Mouse (Mus musculus): ENCODE data around the gene Myo3b. TPM values are rescaled to one million over a fixed set of nuclear protein-coding genes. Genes with fewer than 3 reads are reported as not detected.

The Myo3b gene
- polyA plus RNA-seq, 1 experiment, result 0.04 TPM

- Histone ChIP-seq H3ac (ENCODE audit: control insufficient read depth, insufficient read length) (no peak overlapping the region), H3K27me3 (ENCODE audit: control insufficient read depth, insufficient read depth, insufficient read length) (peaks cover 6% of the 10 kb centered on the region)
- TF ChIP-seq SRF (IDR thresholded peaks at IDR 0.05; ENCODE audit: control insufficient read depth, insufficient read length, low read depth) (no peak), MAX (IDR thresholded peaks at IDR 0.05; ENCODE audit: low read depth) (no peak), POLR2A (IDR thresholded peaks at IDR 0.05; ENCODE audit: insufficient read length, low read depth) (no peak), CEBPB (IDR thresholded peaks at IDR 0.05; ENCODE audit: insufficient read depth, poor library complexity, severe bottlenecking) (no peak), E2F4 (IDR thresholded peaks at IDR 0.05; ENCODE audit: insufficient read depth) (no peak), MYOG (IDR thresholded peaks at IDR 0.05; ENCODE audit: control insufficient read depth in 1 of 3, insufficient read depth in 1 of 3, insufficient read length in 2 of 3, low read depth in 2 of 3) (no peak), REST (IDR thresholded peaks at IDR 0.05; ENCODE audit: insufficient read depth, insufficient read length) (no peak), TCF12 (IDR thresholded peaks at IDR 0.05; ENCODE audit: insufficient read depth, poor library complexity, severe bottlenecking) (no peak), MYOD1 (IDR thresholded peaks at IDR 0.05; ENCODE audit: control insufficient read depth in 1 of 3, insufficient read length in 2 of 3, low read depth in 2 of 3) (no peak), TCF3 (IDR thresholded peaks at IDR 0.05; ENCODE audit: insufficient read length, low read depth) (no peak), POLR2AphosphoS2 (IDR thresholded peaks at IDR 0.05; ENCODE audit: insufficient read length, low read depth) (no peak)
Observed at GRCm38 (mm10) chr2:70347511-70347910, 308.6 kb downstream of the Myo3b start.

GRCm38 (mm10) chr2:70348793-70349553 lies 310.0 kb downstream of the Myo3b start:
- no peak overlapping the region for H3K4me3 ChIP-seq
- no peak overlapping the region for H3K4me2 ChIP-seq (ENCODE audit: low read depth)
- no peaks in the 10 kb centered on the region for H3K79me2 ChIP-seq (ENCODE audit: control insufficient read depth, insufficient read depth)
- no peak for TF ChIP-seq SRF (IDR thresholded peaks at IDR 0.05; ENCODE audit: control insufficient read depth, insufficient read length, low read depth)
- TF ChIP-seq CEBPB (IDR thresholded peaks at IDR 0.05; ENCODE audit: insufficient read depth, poor library complexity, severe bottlenecking), result no peak
- TF ChIP-seq POLR2AphosphoS2 (IDR thresholded peaks at IDR 0.05; ENCODE audit: insufficient read length, low read depth), result no peak
- TF ChIP-seq MYOG (IDR thresholded peaks at IDR 0.05; ENCODE audit: control insufficient read depth in 1 of 3, insufficient read depth in 1 of 3, insufficient read length in 2 of 3, low read depth in 2 of 3), result no peak
- no peak for TF ChIP-seq USF1 (IDR thresholded peaks at IDR 0.05; ENCODE audit: low read depth)
- TF ChIP-seq TCF3 (IDR thresholded peaks at IDR 0.05; ENCODE audit: insufficient read length, low read depth), result no peak
- TF ChIP-seq REST (IDR thresholded peaks at IDR 0.05; ENCODE audit: insufficient read depth, insufficient read length), result no peak
- TF ChIP-seq TCF12 (IDR thresholded peaks at IDR 0.05; ENCODE audit: insufficient read depth, poor library complexity, severe bottlenecking), result no peak
- peaks cover 6% of the 10 kb centered on the region for H3K27me3 ChIP-seq (ENCODE audit: control insufficient read depth, insufficient read depth, insufficient read length)
- H3K36me3 ChIP-seq (ENCODE audit: control insufficient read depth, insufficient read depth), result no peaks in the 10 kb centered on the region
- no peak overlapping the region for H3ac ChIP-seq (ENCODE audit: control insufficient read depth, insufficient read length)

More at GRCm38 (mm10) chr2:70347511-70347910, 308.6 kb downstream of the Myo3b start:
- no peaks in the 10 kb centered on the region for H3K36me3 ChIP-seq (ENCODE audit: control insufficient read depth, insufficient read depth)
- H3K4me3 ChIP-seq, result no peak overlapping the region
- no peaks in the 10 kb centered on the region for H3K79me2 ChIP-seq (ENCODE audit: control insufficient read depth, insufficient read depth)
- no peak overlapping the region for H3K4me2 ChIP-seq (ENCODE audit: low read depth)

DNA sequence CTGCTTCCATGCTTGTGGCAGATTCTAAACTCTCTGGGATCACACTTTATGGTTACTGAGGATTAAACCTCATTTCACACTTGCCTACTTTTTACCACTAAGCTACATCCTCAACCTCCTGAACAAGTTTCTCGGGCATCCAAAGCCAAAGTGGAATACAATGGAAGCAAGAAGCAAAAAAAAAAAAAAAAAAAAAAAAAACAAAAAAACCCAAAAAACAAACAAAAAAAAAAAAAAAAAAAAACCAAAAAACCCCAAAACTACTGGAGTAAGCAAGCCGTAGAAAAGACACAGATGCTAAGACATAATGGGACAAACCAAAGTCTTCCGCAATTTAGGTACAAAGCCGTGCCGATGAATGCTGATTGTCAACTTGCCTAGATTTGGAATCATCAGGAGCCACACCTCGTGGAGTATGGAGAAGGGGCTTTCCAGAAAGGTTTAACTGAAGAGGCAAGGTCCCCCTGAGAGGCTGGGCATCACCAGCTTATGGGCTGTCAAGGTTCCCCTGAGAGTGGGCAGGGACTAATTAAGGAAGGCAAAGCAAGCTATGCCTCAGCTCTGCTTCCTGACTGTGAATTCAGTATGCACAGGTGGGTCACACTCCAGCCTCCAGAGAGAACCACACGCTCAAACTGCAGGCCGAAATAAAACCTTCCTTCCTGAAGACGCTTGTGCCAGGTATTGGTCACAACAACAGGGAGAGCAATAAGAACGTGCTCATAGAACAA lies 313.7 kb downstream of the Myo3b start:
- no peak overlapping the region for H3K4me3 ChIP-seq
- H3K4me2 ChIP-seq (ENCODE audit: low read depth), result no peak overlapping the region
- no peaks in the 10 kb centered on the region for H3K79me2 ChIP-seq (ENCODE audit: control insufficient read depth, insufficient read depth)
- H3K27me3 ChIP-seq (ENCODE audit: control insufficient read depth, insufficient read depth, insufficient read length), result peaks cover 6% of the 10 kb centered on the region
- H3ac ChIP-seq (ENCODE audit: control insufficient read depth, insufficient read length), result no peak overlapping the region
- H3K36me3 ChIP-seq (ENCODE audit: control insufficient read depth, insufficient read depth), result no peaks in the 10 kb centered on the region
- no peak for TF ChIP-seq E2F4 (IDR thresholded peaks at IDR 0.05; ENCODE audit: insufficient read depth)
- no peak for TF ChIP-seq POLR2AphosphoS2 (IDR thresholded peaks at IDR 0.05; ENCODE audit: insufficient read length, low read depth)
- no peak for TF ChIP-seq TCF3 (IDR thresholded peaks at IDR 0.05; ENCODE audit: insufficient read length, low read depth)
- TF ChIP-seq POLR2A (IDR thresholded peaks at IDR 0.05; ENCODE audit: insufficient read length, low read depth), result no peak
- no peak for TF ChIP-seq SRF (IDR thresholded peaks at IDR 0.05; ENCODE audit: control insufficient read depth, insufficient read length, low read depth)
- TF ChIP-seq MYOD1 (IDR thresholded peaks at IDR 0.05; ENCODE audit: control insufficient read depth in 1 of 3, insufficient read length in 2 of 3, low read depth in 2 of 3), result no peak
- no peak for TF ChIP-seq CEBPB (IDR thresholded peaks at IDR 0.05; ENCODE audit: insufficient read depth, poor library complexity, severe bottlenecking)
- no peak for TF ChIP-seq TCF12 (IDR thresholded peaks at IDR 0.05; ENCODE audit: insufficient read depth, poor library complexity, severe bottlenecking)
- TF ChIP-seq REST (IDR thresholded peaks at IDR 0.05; ENCODE audit: insufficient read depth, insufficient read length), result no peak
- TF ChIP-seq MYOG (IDR thresholded peaks at IDR 0.05; ENCODE audit: control insufficient read depth in 1 of 3, insufficient read depth in 1 of 3, insufficient read length in 2 of 3, low read depth in 2 of 3), result no peak
- TF ChIP-seq MAX (IDR thresholded peaks at IDR 0.05; ENCODE audit: low read depth), result no peak
- no peak for TF ChIP-seq USF1 (IDR thresholded peaks at IDR 0.05; ENCODE audit: low read depth)

DNA sequence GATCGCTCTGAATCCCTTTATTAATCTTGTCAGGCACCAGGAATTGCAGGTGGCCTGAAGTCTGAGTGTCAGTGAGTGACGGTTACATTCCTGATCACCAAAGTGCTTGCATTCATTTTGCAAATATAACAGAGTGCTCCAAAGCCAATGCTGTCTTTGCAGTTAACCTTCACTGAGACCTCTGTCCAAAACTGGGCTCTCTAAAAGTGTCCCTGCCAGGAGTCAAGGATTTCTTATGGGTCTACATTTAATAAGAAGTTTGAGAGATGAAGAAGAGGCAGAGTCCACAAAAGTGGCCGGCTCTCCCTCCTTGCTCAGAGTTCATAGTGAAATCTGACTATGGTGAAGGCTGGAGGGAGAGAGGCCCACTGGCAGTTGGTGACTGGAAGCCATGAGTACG lies 315.1 kb downstream of the Myo3b start:
- Histone ChIP-seq H3K4me3 (no peak overlapping the region), H3ac (ENCODE audit: control insufficient read depth, insufficient read length) (no peak overlapping the region), H3K4me2 (ENCODE audit: low read depth) (no peak overlapping the region), H3K36me3 (ENCODE audit: control insufficient read depth, insufficient read depth) (no peaks in the 10 kb centered on the region), H3K79me2 (ENCODE audit: control insufficient read depth, insufficient read depth) (no peaks in the 10 kb centered on the region), H3K27me3 (ENCODE audit: control insufficient read depth, insufficient read depth, insufficient read length) (peaks cover 6% of the 10 kb centered on the region)
- TF ChIP-seq POLR2AphosphoS2 (IDR thresholded peaks at IDR 0.05; ENCODE audit: insufficient read length, low read depth) (no peak), MAX (IDR thresholded peaks at IDR 0.05; ENCODE audit: low read depth) (no peak), TCF3 (IDR thresholded peaks at IDR 0.05; ENCODE audit: insufficient read length, low read depth) (no peak), CEBPB (IDR thresholded peaks at IDR 0.05; ENCODE audit: insufficient read depth, poor library complexity, severe bottlenecking) (no peak)

Data from myocyte (in vitro differentiated cells).